Mouse (Mus musculus) stomach, postnatal 0 days (tissue): ENCODE results near the gene Fuk. TPM values are rescaled to one million over a fixed set of nuclear protein-coding genes. Genes with fewer than 3 reads are reported as not detected.

Experiments
- ATAC-seq: fragments of 200-750 bp; cut with Nextera tagmentation; 2 replicates; pipeline ENCODE4 v1.8.0; 2017; ENCODE audit not compliant: low FRiP score, low TSS enrichment
- DNase-seq: peaks from one replicate; pipeline ENCODE4 v3.0.0-alpha.2; 2016; ENCODE audit warnings: low spot score
- H3K27ac ChIP-seq: fragments of 300-500 bp; sonication (generic); replicated peaks from 2 replicates; pipeline ENCODE4 v1.5.1; 2014; ENCODE audit warnings: mild to moderate bottlenecking, control low read depth
- H3K27me3 ChIP-seq: fragments of 300-500 bp; sonication (generic); 2 replicates; pipeline ENCODE4 v1.6.1; 2014; ENCODE audit warnings: low read length; ENCODE audit not compliant: control insufficient read depth, insufficient read depth
- H3K36me3 ChIP-seq: fragments of 300-500 bp; sonication (generic); 2 replicates; pipeline ENCODE4 v1.6.1; 2014; ENCODE audit warnings: low read length, mixed read lengths; ENCODE audit not compliant: control insufficient read depth, insufficient read depth
- H3K4me1 ChIP-seq: fragments of 300-500 bp; sonication (generic); replicated peaks from 2 replicates; pipeline ENCODE4 v1.6.1; 2014; ENCODE audit warnings: antibody characterized with exemption; ENCODE audit not compliant: control insufficient read depth, insufficient read depth
- H3K4me2 ChIP-seq: fragments of 300-500 bp; sonication (generic); replicated peaks from 2 replicates; pipeline ENCODE4 v1.6.1; 2014; ENCODE audit warnings: low read depth, mild to moderate bottlenecking, control low read depth, moderate library complexity
- H3K4me3 ChIP-seq: fragments of 300-500 bp; sonication (generic); 2 replicates; pipeline ENCODE4 v1.5.1; 2014; ENCODE audit warnings: low read depth, low read length, control low read depth
- H3K9ac ChIP-seq: fragments of 300-500 bp; sonication (generic); 2 replicates; pipeline ENCODE4 v1.6.1; 2014; ENCODE audit warnings: mild to moderate bottlenecking, low read length, control low read depth, mixed read lengths
- H3K9me3 ChIP-seq: fragments of 300-500 bp; sonication (generic); 2 replicates; pipeline ENCODE4 v1.6.1; 2016; ENCODE audit warnings: low read length; ENCODE audit not compliant: control insufficient read depth
- CTCF ChIP-seq: IDR thresholded peaks from 2 replicates; pipeline ENCODE4 v1.5.1; 2016; ENCODE audit warnings: antibody characterized with exemption, low read depth, mild to moderate bottlenecking, moderate library complexity
- EP300 ChIP-seq: optimal IDR thresholded peaks from 2 replicates; pipeline ENCODE3; 2016; ENCODE audit warnings: antibody characterized with exemption
- WGBS: fragments of 180-500 bp; shearing (Covaris S2); extraction: QIAGEN DNeasy Blood & Tissue Kit; methylation state at CpG from one replicate; pipeline ENCODE4 v1.1.7; 2014; 5-methylcytosine and 5-hydroxymethylcytosine counted together
- polyA plus RNA-seq: library from polyadenylated mRNA; unstranded; fragments of >200 nt; fragmentation: Nextera tagmentation; extraction: Ambion mirVana; gene quantifications from 2 replicates; pipeline ENCODE4 v1.2.1, GENCODE M21; 2015

The Fuk gene
- polyA plus RNA-seq, 1 experiment from 2014 or later, result 6.0 TPM

DNA sequence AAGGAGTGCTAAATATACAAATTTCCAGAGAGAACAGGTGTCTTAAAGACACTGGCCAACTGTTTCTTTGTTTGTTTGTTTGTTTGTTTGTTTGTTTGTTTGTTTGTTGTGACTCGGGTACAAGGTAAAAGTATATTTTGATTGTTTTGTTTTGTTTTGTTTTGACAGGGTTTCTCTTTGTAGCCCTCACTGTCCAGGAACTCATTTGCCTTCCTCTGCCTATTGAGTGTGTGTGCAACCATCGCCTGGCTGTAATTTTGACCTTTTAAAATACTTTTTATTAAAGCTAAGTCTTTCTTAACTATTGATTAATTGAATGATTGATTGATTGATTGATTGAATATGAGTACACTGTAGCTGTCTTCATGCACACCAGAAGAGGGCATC lies 284 bp upstream of the Fuk start:
- no peaks in the 10 kb centered on the region for H3K27me3 ChIP-seq
- no peak for TF ChIP-seq CTCF
- TF ChIP-seq EP300, result no peak
- no peaks in the 10 kb centered on the region for H3K36me3 ChIP-seq
- ATAC-seq, result no peak
- peak overlapping the region; percentile 84 for H3K4me2 ChIP-seq
- peak overlapping the region; percentile 66 for H3K4me3 ChIP-seq
- WGBS, result 50% methylated on average over 2 of the region's 2 CpGs
- H3K9ac ChIP-seq, result no peak overlapping the region
- H3K27ac ChIP-seq, result no peak overlapping the region
- DNase-seq, result no peak
- H3K4me1 ChIP-seq, result no peaks in the 10 kb centered on the region
- no peaks in the 10 kb centered on the region for H3K9me3 ChIP-seq

- Histone ChIP-seq H3K36me3 (no peaks in the 10 kb centered on the region), H3K9ac (no peak overlapping the region), H3K9me3 (no peaks in the 10 kb centered on the region), H3K4me1 (no peaks in the 10 kb centered on the region), H3K4me2 (no peak overlapping the region; the same call in 1 of the 2 replicates), H3K27me3 (no peaks in the 10 kb centered on the region), H3K27ac (no peak overlapping the region), H3K4me3 (no peak overlapping the region)
- TF ChIP-seq EP300, result no peak
- TF ChIP-seq CTCF, result no peak
- 49% methylated on average over 3 of the region's 3 CpGs for WGBS
- ATAC-seq, result peak; percentile 88
- DNase-seq, result peak; percentile 61
Measured at GRCm38 (mm10) chr8:110901056-110901455, 1.2 kb downstream of the Fuk start.

DNA sequence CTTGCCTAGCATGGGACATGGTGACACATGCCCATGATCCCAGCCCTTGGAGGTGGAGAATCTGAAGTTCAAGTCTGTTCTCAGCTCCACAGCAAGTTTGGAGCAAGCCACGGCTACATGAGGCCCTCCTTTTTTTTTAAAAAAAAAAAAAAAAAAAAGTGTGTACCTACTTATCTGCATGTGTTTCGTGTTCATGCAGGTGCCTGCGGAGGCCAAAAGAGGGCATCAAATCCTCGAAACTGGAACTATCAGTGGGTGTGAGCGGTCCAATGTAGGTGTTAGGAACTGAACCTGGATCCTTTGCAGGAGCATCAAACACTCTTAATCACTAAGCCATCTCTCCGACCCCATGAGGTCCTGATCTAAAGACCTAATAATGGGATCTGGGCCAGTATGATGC lies 4.8 kb downstream of the Fuk start:
- Histone ChIP-seq H3K36me3 (no peaks in the 10 kb centered on the region), H3K27ac (no peak overlapping the region), H3K27me3 (no peaks in the 10 kb centered on the region), H3K9me3 (no peaks in the 10 kb centered on the region), H3K9ac (no peak overlapping the region), H3K4me3 (no peak overlapping the region), H3K4me1 (no peaks in the 10 kb centered on the region), H3K4me2 (no peak overlapping the region)
- no peak for DNase-seq
- no peak for ATAC-seq
- no peak for TF ChIP-seq EP300
- 0 out of 2 replicates have a peak, but pooled peaks have one; percentile 4 for TF ChIP-seq CTCF
- WGBS, result 91% methylated on average over 6 of the region's 6 CpGs

DNA sequence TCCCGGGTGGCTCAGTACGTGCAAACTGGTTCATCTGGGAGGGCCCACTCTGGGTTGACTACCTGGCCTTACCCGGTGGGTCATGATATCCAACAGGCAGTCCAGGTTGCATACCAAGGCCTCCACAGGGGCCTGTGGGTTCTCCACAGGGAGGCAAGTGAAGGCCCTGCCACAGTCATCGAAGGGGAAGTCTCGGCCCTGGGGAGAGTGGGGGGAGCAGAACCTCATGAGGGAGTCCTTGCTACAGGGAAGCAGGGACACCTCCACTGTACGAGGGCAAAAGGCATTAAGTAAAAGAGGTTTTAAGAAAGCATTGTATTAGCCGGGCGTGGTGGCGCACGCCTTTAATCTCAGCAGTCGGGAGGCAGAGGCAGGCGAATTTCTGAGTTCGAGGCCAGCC lies 6.5 kb downstream of the Fuk start:
- no peak overlapping the region for H3K4me3 ChIP-seq
- H3K27ac ChIP-seq, result no peak overlapping the region
- H3K36me3 ChIP-seq, result no peaks in the 10 kb centered on the region; the same call in 1 of the 2 replicates
- no peak for DNase-seq
- TF ChIP-seq CTCF (no peak), EP300 (no peak)
- H3K4me1 ChIP-seq, result no peaks in the 10 kb centered on the region
- H3K9me3 ChIP-seq, result no peaks in the 10 kb centered on the region
- no peak overlapping the region for H3K9ac ChIP-seq
- ATAC-seq, result no peak
- 92% methylated on average over 13 of the region's 13 CpGs for WGBS
- H3K4me2 ChIP-seq, result no peak overlapping the region
- H3K27me3 ChIP-seq, result no peaks in the 10 kb centered on the region

DNA sequence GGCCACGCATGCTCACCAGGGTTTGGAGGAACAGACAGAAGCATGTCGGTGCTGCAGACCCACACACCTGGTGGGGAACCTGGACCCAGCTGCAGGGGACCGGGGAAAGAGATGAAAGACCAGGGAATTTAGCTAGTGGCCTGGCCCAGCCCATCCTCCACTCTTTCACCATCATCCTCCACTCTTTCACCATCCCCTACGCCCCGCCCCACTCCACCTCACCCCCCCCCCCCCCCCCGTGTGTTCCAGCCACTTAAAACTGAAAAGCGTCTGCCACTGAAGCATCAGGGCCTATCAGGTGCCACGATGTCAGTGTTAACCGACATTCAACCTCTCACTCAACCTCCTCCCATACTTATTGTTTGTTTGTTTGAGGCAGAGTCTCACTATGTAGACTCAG lies 7.0 kb downstream of the Fuk start:
- Histone ChIP-seq H3K9ac (no peak overlapping the region), H3K36me3 (peaks cover under 1% of the 10 kb centered on the region; the same call in 1 of the 2 replicates), H3K4me3 (no peak overlapping the region), H3K4me2 (no peak overlapping the region), H3K27me3 (no peaks in the 10 kb centered on the region), H3K9me3 (no peaks in the 10 kb centered on the region), H3K27ac (no peak overlapping the region), H3K4me1 (no peaks in the 10 kb centered on the region)
- WGBS, result 74% methylated on average over 9 of the region's 9 CpGs
- ATAC-seq (no peak), DNase-seq (no peak)
- TF ChIP-seq EP300 (no peak), CTCF (no peak)

DNA sequence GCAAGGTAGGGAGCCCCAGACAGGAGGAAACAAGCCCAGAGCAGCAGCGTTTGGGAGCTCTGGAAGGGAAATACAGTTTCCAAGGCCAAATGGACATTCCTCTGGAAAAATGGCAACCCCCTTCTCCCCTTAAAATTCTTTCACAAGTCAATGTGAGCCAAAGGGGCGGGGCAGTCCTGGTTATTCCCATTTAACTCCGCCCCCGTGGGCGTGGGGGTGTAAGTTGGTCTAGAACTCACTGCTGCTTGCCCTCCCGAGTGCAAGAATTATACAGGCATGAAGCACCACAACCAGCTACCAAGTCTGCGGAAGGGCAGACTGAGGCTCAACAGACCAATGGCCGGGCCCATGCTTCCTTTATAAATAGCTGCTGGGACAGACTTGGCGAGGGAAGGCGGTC lies 7.4 kb downstream of the Fuk start:
- Histone ChIP-seq H3K4me1 (no peaks in the 10 kb centered on the region), H3K27me3 (no peaks in the 10 kb centered on the region), H3K36me3 (peaks cover 4% of the 10 kb centered on the region; the same call in 1 of the 2 replicates), H3K27ac (no peak overlapping the region), H3K4me3 (no peak overlapping the region), H3K9ac (no peak overlapping the region), H3K4me2 (no peak overlapping the region), H3K9me3 (no peaks in the 10 kb centered on the region)
- DNase-seq (no peak), ATAC-seq (no peak)
- 82% methylated on average over 10 of the region's 10 CpGs for WGBS
- TF ChIP-seq EP300 (no peak), CTCF (no peak)
